Mouse (Mus musculus): ENCODE results near the gene Mttp.

Gene Mttp

DNA sequence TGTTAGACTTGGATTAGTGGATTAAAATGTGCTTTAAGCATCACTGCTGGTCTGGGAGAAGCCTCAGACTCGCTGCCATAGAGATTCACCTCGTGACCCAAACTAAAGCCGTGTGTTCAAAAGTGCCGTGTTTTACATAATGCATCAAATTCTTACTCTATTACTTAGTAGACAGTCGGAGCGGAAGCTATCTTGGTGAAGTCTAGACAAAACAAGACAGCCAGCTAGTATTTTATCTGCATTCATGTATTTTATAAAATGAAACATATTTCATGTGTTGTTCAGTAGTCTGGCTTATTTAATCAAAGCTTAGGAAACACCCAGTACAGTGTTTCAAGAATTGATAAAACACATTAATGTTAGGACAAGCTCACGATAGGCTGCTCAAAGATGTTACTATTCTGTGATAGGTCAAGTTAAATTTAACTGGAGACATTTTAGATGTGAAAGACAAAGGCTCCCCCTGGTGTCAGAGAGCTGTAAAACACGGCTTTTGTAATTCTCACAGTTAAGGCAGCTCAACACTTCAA lies at the start of gene Mttp:
Gene Mttp, minus strand, starts transcription at position 327 of the 530 bp plus-strand sequence.
- in situ Hi-C loops (cut with MseI, MboI), result loop anchor here (5.0 to 25.0 kb wide), 2 partner anchors 152 to 357 kb away; no protein-coding TSS in a partner anchor

DNA sequence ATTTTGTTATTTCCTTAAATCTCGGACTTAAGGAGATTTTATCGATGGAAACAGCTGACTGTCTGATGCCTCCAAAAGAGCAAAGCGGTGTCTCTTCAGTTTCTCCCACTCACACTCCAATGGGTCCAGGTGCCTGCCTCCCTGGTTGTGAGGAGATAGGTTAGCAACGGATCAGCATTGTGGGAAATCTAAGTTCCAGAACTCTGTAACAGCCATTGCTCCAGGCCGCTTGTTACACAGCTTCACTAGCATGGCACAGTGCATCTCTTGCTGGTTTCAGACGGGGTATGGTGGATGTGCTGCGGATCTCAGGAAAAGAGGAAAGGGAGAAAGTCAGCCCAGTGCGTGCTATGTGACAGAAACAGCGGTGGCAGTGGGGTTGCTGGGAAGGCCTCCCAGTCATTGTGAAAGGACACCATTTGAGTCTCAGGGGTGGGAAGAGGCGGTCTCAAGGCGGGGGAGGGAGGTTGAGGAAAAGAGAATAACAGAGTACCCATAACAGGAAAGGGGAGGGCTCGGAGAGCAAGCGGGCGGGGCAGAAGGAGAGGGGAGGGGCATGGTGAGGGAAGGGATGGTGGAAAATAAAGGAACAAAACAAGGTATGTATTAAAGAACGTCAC lies 49.0 kb upstream of the Mttp start, which contains the start of gene 4930579F01Rik:
Gene 4930579F01Rik, minus strand, starts transcription at position 143 of the 620 bp plus-strand sequence.
- in situ Hi-C loops (cut with MseI, MboI), result loop anchor here (10.0 kb wide), 3 partner anchors 211 to 241 kb away; partner anchors contain the start of gene Adh4 (in 1 of the 2)

DNA sequence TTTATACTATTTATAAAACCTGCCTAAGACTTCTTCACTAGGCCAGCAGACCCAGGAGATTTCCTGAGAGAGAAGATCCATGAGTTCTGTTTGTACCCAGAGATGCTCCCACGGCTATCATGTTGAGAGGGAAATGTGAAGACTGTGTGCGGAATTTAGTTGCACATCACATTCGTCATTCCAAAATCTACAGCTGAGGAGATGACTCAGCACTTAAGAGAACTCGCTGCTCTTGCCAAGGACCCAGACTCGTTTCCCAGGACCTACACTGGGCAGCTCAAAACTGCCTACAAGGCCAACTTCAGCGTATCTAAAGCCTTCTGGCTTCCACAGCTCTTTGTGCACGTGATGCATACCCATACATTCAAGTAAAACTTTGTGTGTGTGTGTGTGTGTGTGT lies 47.5 kb upstream of the Mttp start:
- in situ Hi-C loops (cut with MseI, MboI), result loop anchor here (10.0 kb wide), 3 partner anchors 213 to 243 kb away; partner anchors contain the start of gene Adh4 (in 1 of the 2)

DNA sequence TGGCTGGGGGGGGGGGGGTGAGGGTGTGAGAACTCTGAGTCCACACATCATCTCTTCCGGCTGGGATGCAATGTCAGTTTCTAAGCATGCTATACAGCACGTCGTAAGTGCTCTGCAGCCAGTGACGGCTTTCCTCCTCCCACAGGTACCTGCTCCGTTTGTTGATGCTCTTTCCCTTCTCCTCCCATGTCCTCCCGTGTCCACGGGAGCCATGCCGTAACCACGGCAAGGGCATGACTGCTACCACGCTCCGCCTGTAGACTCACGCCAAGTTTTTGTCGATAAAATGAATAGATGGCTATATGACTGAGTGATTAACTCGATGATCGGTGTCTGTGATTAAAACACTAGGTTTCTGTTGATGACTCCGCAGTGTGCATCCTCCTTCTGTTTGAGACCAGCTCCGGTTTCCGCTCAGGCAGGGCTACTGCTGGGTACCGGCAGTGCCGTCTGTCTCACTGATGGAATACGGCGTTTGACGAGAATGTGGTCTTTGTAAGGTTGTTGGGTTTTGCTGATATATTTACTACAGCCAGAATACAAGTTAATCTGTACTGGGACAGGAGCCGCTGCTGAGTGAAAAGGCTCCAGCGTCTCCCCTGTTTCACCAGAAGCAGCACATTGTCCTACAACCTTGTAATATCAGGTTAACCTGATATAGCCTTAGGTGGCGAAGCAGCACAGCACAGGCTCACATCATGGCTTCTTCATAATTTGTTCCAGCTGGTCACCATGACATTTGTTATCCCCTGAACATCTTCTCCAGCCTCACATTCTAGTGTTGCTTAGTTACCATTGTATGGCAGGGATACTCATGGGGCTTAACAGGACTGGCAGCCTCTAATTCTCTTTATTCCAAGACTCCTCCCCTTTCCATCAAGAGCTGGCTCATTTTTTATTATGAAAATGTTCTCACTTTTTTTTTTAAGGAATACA lies 41.5 kb upstream of the Mttp start:
- in situ Hi-C loops (cut with MseI, MboI), result no loop called here

- in situ Hi-C loops (cut with MseI, MboI), result no loop called here
Measured at GRCm38 (mm10) chr3:138185290-138185689, 40.5 kb upstream of the Mttp start.

GRCm38 (mm10) chr3:138183371-138183770 lies 38.6 kb upstream of the Mttp start:
- in situ Hi-C loops (cut with MseI, MboI), result no loop called here

DNA sequence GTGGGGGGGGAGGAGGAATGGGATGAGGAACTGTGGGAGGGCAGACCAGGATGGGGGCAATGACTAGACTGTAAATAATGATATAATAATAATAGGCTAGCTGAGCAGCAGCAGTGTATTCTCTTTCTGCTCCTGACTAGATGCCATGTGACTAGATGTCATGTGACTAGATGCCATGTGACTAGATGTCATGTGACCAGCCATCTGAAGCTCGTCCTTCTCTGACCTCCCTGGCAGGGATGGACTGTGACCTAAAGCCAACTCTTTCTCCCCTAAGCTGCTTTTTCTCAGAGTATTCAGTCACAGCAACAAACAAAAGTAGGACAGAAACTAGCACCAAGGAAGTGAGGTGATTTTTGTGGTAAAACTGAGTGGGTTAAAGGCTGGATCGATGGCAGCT lies 37.3 kb upstream of the Mttp start:
- in situ Hi-C loops (cut with MseI, MboI), result no loop called here

DNA sequence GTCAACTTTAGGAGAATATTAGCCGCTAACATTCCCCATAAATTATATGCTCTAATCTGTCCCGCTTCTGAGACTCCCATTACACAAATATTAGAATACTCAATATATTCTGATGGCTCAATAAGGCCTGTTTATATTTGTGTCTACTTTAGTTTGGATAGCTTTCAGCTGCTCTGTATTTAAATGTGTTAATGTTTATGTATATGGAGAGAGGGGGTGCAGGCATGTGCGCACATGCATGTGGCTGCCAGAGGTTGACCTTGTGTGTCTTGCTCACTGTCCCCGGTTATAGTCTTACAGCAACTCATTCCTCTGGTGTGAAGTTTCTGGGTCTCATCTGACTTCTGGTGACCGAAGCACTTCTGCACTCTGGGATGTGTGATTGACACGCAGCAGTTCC lies 30.8 kb upstream of the Mttp start:
- in situ Hi-C loops (cut with MseI, MboI), result no loop called here

- in situ Hi-C loops (cut with MseI, MboI), result no loop called here
Measured at GRCm38 (mm10) chr3:138173291-138173690, 28.5 kb upstream of the Mttp start.

DNA sequence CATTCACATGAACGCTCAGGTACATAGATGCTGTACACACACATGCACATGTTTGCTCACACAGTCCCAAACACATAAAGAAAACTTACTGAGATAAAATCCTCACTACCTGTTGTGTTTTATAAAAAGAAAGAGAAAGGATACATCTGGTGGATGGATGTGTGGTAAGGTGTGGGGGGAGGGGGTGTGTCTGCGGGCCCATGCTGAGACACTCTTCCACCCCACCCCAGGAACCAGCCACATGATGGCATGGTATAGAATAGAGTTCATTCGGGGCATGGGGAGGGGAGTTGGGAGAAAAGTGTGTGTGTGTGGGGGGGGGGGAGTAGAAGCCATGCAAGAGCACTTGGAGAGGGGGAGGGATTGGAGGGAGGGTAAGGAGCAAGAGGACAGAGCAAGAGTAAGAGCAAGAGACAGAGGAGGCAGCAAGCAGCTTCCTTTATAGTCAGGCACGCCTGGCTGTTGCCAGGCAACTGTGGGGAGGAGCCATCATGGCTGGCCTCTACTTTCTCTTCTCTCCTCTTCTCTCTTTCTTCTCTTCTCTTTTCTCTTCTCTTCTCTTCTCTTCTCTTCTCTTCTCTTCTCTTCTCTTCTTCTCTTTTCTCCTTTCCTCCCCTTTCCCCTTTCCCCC lies 17.9 kb upstream of the Mttp start:
- in situ Hi-C loops (cut with MseI, MboI), result no loop called here

GRCm38 (mm10) chr3:138161623-138162022 lies 16.9 kb upstream of the Mttp start:
- in situ Hi-C loops (cut with MseI, MboI), result no loop called here

DNA sequence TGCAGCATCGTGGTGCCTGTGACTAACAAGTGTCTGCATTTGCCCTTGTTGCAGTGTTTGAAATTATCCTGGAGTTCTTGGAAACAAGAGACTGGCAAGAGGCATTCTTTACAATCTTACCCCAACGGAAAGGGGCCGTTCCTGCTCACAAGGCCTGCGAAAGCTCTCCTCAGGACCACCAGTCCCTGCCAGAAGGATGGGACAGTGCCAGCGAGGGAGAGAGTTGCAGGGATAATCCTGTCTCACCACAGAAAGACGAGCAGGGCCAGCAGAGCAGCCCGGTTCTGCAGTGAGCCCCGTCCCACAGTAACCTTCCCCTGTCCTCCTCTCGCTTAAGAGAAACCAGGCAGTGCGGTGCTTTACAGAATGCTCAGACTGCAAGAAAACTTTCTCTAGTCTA lies 11.9 kb upstream of the Mttp start:
- in situ Hi-C loops (cut with MseI, MboI), result no loop called here

DNA sequence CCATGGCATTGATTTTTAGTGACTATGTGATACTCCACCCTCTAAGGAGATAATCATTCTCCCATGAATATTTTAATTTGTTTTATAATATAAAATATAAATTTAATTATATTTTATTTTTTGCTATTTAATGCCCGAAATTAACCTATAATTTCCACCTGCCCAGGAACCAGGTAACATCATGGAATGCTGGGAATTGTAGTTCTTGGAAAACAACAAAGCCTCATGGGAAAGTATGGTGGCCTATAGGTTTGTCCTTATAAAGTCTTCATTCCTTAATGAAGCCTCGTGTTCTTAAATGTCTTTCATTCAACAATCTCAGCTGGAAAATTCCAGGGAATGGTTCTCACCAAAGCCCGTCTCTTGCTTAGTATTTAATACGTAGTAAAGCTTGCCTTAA lies 10.3 kb upstream of the Mttp start:
- in situ Hi-C loops (cut with MseI, MboI), result no loop called here

DNA sequence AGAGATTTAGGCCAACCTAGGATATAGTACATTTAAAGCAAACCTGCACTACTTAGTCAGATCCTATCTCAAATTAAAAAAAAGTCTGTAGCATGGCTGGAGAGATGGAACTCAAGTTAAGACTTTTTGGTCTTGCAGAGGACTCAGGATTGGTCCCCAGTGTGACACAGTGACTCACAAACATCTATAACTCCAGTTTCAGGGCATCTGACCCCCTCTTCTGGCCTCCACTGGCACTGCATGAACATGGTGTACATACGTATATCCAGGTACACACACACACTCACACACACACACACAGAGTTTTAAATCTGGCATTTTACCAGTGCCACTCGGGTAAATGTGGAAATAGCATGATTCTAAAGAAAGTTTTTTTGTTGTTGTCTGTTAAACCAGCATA lies 4.0 kb upstream of the Mttp start:
- in situ Hi-C loops (cut with MseI, MboI), result loop anchor here (5.0 to 25.0 kb wide), 2 partner anchors 157 to 362 kb away; no protein-coding TSS in a partner anchor

DNA sequence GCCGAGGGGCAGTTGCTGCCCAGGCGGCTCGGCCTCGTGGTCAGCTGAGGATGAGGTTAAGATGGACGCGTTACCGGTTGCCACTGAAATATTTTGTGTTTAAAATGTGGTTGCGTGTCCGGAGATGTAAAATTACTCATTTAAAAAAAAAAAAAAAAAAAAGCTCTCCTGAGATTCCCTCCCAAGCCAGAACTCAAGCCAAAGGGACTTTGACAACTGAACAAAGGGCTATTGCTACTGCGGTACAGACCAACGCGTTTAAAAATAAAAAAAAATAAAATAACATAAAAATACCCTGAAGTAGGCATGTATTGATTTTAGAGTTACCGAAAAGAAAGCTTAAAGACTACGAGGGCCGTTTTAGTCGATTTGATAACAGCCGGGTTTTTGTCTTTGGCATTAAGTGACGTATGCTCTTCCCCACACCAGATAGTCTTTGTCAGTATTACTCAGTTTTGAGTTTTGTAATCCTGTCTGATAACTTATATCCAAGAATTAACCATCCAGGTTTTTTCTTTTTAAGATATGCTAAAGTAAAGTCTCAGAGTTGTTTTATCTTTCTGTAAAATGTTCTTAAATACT lies 617 bp downstream of the Mttp start:
- in situ Hi-C loops (cut with MseI, MboI), result loop anchor here (25.0 kb wide), 1 partner anchor 357 kb away; no protein-coding TSS in a partner anchor

- in situ Hi-C loops (cut with MseI, MboI), result loop anchor here (25.0 kb wide), 1 partner anchor 356 kb away; no protein-coding TSS in a partner anchor
Measured at GRCm38 (mm10) chr3:138143315-138144059, 1.3 kb downstream of the Mttp start, which contains the start of gene Trmt10a. Trmt10a (plus strand) TSS chr3:138143448.

GRCm38 (mm10) chr3:138142733-138143314 lies 1.9 kb downstream of the Mttp start:
- in situ Hi-C loops (cut with MseI, MboI), result loop anchor here (25.0 kb wide), 1 partner anchor 356 kb away; no protein-coding TSS in a partner anchor

- in situ Hi-C loops (cut with MseI, MboI), result loop anchor here (25.0 kb wide), 1 partner anchor 355 kb away; no protein-coding TSS in a partner anchor
Measured at GRCm38 (mm10) chr3:138142052-138142732, 2.6 kb downstream of the Mttp start.

- in situ Hi-C loops (cut with MseI, MboI), result loop anchor here (25.0 kb wide), 1 partner anchor 352 kb away; no protein-coding TSS in a partner anchor
Measured at GRCm38 (mm10) chr3:138139663-138140062, 5.1 kb downstream of the Mttp start.

Data from mouse trophoblast stem cell (cell line).